Mouse (Mus musculus): Measurements from ENCODE around the gene Cir1.

DNA sequence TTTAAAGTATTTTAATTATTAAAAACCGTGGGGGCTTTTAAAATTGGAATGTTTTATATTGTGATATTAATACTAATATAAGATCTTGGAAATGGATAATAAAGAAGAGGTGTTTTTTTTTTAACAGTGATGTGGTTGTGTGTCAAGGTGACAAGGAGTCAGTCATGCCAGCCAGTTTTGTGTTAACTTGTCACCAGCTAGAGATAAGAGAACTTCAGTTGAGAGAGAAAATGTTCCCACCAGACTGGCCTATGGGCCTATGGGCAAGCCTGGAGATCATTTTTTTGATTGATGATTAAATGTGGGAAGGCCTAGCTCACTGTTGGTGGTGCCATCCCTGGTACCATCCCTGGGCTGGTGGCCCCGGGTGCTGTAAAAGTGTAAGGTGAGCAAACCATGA is 48.0 kb upstream of the Cir1 start:
- TF ChIP-seq CTCF (IDR thresholded peaks at IDR 0.05; ENCODE audit: low read depth, low read length) (no peak), EP300 (IDR thresholded peaks at IDR 0.05; ENCODE audit: insufficient read depth, low read depth, low read length) (no peak), POLR2A (IDR thresholded peaks at IDR 0.05; ENCODE audit: insufficient read depth, low read length) (no peak)
